Mouse (Mus musculus): ENCODE measurements around the gene Mpp5. TPM values are rescaled to one million over a fixed set of nuclear protein-coding genes. Genes with fewer than 3 reads are reported as not detected.
A peak's percentile ranks its signal among the peaks of the same experiment; 100 is the strongest.

Gene Mpp5
- 32.3 and 36.1 TPM in 2 replicates for total RNA-seq (2021)
- long read RNA-seq, full-length matches to known transcripts: 5 of 29 reads
- long read RNA-seq, partial matches to known transcripts: 6 of 29 reads
- long read RNA-seq, other reads (novel, unspliced or antisense): 18 of 29 reads

DNA sequence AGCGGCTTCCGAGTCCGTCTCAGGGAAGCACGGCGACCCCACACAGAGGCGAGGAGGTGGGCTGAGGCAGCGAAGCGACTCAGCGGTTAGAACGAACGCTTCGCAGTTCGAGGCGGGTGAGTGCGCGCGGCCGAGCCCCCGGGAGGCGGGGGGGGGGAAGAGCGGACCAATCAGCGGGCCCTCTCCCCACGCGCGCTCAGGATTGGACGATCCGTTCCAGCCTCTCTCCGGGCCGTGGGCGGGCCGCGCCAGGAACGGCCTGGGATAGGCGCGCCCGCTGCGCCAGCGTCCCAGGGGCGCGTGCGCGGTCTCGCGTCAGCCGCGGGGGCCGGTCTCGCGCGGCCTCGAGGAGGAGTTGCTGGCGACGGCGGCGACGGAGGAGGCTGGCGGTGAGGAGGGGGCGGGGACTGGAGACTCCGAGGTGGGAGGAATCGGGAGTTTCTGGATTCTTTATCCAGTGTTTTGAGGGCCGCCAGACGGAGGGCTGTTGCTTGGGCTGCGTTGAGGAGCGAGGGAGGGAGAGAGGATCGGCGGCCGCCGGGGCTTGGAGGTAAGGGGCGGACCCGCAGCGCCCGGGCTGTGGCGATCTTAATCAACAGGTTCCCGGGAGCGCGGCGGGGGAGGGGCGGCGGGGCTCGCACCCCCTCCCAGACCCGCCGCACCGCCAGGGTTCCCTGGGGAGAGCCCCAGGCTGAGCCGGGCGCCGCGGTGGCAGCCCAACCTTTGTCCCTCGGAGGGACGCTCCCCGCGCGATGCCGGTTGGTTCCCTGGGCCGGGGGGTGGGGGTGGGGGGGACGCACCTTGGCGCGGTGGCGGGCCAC lies at the start of gene Mpp5:
Mpp5 (plus strand) TSS at position 351 of the 821 bp plus-strand sequence.
- peak; percentile 97 for DNase-seq

GRCm38 (mm10) chr12:78717783-78718182 lies 30.9 kb upstream of the Mpp5 start:
- no peak for DNase-seq

DNA sequence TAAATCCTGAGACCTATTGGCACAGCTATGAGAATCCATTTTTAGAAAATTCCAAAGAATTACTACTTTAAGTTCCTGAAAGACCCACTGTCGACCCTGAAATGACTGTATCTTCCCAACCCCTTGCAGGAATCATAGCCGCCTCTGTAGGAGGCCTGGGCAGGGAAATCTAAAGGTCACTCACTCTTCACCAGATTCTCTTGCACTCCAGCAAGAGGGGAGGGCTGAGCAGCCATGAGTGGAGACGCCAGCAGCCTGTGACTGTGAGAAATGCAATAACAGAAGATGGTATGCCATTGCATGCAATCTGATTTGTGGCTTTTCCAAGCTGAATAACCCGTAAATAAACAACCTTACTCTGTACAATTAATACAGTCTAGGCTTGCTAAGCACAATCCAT lies 21.0 kb upstream of the Mpp5 start:
- DNase-seq: no peak

- DNase-seq: no peak
Observed at GRCm38 (mm10) chr12:78739633-78740032, 9.1 kb upstream of the Mpp5 start.

- no peak for DNase-seq
Observed at GRCm38 (mm10) chr12:78740289-78740688, 8.4 kb upstream of the Mpp5 start.

DNA sequence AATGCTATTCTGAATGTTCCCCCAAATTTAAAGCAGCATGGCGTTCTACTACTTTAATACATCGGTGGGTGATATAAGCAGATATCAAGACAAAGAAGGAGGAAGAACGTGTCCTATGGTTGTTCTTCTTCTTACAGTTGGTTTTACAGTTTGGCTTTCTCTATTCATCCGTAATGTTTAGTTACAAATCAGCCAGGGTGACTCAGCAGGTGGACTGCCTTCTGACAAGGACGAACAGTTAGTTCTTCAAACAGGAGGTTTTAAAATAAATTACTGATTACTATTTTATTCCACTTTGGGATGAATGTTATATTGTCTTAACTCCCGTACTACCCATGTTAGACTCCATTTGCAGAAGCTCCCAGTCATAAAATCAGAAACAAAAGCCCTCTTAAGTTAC lies 2.5 kb upstream of the Mpp5 start:
- peak; percentile 5 for DNase-seq

GRCm38 (mm10) chr12:78747406-78747805 lies 1.3 kb upstream of the Mpp5 start:
- DNase-seq: no peak

- no peak for DNase-seq
Observed at GRCm38 (mm10) chr12:78748113-78748512, 594 bp upstream of the Mpp5 start.

GRCm38 (mm10) chr12:78749378-78749801 lies 683 bp downstream of the Mpp5 start:
- peak; percentile 69 for DNase-seq

GRCm38 (mm10) chr12:78761979-78762378 lies 13.3 kb downstream of the Mpp5 start:
- no peak for DNase-seq

DNA sequence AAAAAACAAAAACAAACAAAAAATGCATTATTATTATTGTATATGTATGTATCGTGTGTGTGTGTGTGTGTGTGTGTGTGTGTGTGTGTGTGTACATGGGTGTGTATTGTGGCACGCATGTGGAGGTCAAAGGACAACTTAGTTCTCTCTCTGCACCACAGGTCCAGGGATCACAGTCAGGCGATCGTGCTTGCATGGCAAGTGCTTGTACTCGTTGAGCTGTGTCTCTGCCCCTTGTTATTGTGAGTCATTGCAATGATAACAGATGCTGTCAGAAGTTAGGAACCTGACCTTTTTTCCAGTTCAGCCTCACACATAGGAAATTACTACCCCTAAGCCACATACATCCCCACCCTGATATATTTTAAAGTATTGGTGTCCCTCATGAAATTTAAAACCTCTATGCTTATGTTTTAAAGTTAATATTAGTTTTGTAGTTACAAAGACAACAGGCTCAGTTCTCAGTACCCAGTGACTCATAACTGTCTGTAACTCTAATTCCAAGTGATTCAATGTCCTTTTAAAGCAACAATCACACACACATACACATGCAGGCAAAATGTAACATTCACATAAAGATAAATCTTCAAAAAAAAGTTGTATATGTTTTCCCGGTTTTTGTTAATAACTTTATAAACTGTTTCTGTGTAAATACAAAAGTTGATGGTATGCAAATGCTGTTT lies 20.5 kb downstream of the Mpp5 start:
- DNase-seq: peak; percentile 8

DNA sequence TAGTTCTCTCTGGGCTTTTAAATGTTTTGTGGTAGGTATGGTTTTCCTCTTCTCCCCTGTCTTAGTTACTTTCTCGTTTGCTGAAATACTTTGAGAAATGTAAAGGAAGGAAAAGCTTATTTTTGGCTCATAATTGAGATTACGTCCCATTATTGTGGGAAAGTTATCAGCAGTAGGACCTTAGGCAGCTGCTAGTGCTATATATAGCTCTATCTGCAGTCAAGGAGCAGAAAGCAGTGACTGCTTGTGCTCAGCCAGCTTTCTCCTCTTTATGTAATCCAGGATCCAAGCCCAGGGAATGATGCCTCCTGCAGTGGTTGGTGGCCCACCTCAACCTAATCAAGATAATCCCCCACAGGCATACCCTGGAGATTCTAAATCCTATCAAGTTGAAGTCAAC lies 24.5 kb downstream of the Mpp5 start:
- no peak for DNase-seq

DNA sequence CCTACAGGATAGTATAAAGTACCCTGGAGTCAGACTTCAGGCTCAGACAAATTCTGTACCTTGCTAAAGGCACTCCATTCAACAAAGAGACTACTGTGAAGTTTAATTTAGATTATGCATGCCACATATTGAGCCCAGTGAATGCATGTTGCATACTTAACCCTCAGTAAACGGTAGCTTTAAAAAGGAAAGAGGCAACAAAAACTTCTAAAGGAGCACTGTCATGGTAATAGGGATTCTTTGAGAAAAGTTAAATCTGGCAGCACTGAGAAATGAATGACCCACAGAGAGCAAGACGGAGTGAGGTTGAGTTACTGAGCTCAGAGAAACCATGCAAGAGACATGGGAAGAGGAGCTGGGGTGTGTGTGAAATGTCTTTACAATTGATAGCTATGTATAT lies 29.2 kb downstream of the Mpp5 start:
- DNase-seq: no peak

DNA sequence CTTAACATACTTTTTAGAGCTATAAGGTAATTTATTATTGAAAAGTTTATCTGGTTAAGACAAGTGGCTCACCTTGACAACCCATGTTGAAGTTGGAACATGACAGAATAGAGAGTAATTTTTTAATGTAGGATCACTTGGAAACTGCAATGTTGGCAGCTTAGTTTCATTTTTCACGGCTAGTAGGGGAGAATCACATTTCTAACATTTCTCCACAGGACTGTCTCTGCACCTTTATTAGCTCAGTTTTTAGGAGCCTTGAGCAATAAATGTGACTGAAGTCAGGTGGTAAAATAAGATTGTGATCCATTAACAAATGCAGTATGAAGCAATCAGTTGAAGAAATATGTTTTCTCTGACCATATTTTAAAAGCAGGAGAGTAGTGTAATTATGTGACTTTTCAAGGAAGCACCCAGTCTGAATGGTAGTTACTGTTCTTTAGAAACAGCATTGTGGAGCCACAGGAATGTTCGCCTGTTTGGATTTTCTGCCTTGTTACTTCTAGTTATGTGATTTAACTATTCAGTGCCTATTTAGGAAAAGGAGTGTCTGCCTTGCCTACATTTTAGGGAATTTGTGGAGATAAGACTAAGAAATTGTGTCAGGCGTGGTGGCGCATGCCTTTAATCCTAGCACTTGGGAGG lies 29.8 kb downstream of the Mpp5 start:
- DNase-seq: no peak

DNA sequence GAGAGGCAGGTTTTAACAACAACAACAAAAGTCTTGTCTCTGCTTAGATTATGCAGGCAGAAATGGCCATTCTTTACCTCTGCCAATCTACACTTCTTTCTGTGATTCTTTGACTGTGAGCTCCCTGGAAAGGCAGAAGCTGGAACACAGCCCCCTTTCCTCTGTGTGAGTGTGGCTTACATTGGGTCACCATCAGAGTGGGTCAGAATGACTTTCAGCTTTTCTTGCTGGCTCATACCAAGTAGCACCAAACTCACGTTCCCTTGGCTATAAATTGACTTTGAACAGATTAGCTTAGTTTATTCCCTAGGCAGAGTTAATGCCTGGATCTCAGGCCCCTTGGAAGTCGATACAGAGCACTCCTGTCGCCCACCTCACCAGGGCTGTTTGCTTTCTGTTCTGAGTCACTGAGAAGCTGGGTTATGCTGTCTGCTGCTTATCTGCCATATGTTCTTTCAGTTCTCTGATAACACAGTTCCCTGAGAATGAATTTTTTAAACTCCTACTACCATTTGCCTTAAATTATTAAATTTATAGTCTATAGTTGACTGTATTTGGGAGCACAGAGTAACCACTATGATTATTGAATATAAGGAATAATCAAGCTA lies 39.7 kb downstream of the Mpp5 start:
- no peak for DNase-seq

DNA sequence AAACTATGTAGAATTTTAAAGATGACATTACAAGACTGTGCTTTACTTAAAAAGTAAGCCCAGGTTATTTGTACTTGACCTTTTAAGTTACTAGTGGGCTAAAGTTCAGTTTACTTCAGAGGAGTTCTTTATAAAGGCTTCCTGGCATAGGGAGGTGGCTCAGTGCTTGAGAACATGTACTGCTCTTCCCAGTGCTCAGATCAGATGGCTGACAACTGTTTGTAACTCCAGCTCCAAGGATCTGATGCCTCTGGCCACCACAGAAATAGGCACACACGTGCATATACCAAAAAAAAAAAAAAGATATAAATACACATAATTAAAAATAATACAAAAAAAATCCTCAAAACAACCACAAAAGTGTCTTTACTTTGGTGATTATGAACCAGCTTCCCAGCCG lies 42.1 kb downstream of the Mpp5 start:
- DNase-seq: no peak

GRCm38 (mm10) chr12:78794236-78794635 lies 45.5 kb downstream of the Mpp5 start:
- no peak for DNase-seq

DNA sequence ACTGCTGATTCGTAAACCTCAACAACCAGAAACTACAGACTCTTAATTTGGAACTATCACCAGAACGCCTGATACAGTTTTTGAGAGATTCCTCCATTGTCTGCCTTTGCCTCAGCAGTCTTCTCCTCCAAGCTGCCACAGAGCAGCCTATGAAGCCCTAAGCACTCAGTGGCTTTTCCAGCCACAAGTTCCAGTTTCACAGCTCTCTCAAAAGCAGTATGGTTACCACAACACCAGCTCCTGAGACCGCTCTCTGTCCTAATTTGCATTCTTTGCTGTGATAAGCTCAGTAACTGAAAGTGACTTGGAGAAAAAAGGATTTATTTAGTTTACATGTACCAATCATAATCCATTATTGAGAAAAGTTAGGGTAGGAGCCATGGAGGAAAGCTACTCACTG lies 51.3 kb downstream of the Mpp5 start:
- no peak for DNase-seq

DNA sequence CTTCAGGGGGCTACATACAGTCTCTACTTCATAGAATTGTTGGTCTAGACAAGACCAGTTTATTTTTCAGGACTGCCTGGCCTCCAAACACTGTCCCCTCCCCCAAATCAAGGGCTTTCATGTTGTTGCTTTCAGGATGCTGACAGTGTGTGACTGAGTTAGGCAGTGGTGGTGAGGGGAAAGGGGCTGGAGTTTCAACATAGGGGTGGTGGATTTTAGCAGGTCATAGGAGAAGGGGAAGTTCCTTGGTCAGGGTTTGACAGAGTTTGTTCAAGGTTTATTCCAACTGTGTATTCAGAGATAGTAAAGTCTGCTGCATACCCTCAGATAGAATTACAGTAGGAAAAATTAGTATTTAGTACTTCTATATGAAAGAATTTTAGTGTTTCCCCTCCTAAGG lies 53.1 kb downstream of the Mpp5 start:
- no peak for DNase-seq

DNA sequence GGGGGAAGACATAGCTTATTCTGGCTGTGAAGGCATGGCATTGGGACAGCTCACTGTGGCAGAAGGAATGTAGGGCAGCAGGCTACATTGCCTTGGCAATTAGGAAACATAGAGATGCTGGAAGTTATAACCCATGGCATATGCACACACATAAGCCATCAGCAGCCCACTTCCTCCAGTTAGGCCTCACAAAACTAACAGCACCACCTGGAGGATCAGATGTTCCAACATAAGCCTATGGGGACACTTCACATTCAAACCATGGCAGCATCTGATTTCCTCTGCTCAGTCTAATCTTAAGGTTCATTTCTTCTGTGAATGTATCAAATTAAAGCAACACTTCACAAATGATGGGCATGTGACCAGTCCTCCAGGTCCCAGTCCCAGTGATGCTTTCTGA lies 65.7 kb downstream of the Mpp5 start:
- DNase-seq: no peak

DNA sequence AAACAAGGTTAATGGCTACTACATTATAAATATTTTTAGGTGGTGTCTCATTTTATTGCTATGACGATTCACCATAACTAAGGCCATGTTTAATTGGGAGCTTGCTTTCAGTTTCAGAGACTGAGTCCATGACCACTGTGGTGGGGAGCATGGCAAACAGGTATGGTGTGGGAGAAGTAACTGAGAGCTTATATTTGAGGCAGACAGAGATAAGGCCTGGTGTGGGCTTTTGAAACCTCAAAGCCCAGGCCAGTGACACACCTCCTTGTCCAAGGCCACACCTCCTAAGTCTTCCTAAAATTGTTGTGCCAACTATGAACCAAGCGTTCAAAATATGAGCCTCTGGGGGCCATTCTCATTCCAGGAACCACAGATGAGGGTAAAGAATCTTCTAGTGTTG lies 85.8 kb downstream of the Mpp5 start:
- no peak for DNase-seq

DNA sequence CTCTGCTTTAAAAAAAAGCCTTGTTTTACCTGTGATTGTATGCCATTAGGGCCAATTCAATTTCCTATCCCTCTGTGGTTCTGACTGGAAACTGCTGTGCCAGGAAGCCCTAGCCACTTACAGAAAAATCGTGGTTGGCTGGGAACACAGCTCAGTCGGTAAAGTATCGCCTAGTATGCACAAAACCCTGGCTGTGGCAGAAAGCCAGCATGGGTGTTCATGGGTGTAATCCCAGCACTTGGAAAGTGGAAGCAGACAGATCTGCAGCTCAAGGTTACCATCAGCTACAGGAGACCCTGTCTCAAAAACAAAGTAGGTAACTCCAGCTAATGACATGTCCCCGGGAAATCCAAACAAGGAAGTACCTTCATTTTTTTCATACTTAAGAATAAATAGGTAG lies 91.2 kb downstream of the Mpp5 start:
- no peak for DNase-seq

- no peak for DNase-seq
Observed at GRCm38 (mm10) chr12:78842429-78842828, 93.7 kb downstream of the Mpp5 start.
